Mouse (Mus musculus) small intestine, adult 2 months (tissue): ENCODE results near the gene Psmd12.

Experiments used
- CTCF ChIP-seq: fragments of 200-500 bp; IDR thresholded peaks from 2 replicates; pipeline ENCODE4 v1.5.1; 2012; ENCODE audit warnings: low read depth, mild to moderate bottlenecking, control low read depth, inconsistent platforms, low read length, moderate library complexity, mixed read lengths; ENCODE audit not compliant: insufficient replicate concordance, insufficient read length; ENCODE audit errors: extremely low read depth
- POLR2A ChIP-seq: fragments of 200-500 bp; IDR thresholded peaks from 2 replicates; pipeline ENCODE4 v1.6.1; 2012; ENCODE audit warnings: low read depth, mild to moderate bottlenecking, control low read depth, inconsistent platforms, low read length, moderate library complexity

DNA sequence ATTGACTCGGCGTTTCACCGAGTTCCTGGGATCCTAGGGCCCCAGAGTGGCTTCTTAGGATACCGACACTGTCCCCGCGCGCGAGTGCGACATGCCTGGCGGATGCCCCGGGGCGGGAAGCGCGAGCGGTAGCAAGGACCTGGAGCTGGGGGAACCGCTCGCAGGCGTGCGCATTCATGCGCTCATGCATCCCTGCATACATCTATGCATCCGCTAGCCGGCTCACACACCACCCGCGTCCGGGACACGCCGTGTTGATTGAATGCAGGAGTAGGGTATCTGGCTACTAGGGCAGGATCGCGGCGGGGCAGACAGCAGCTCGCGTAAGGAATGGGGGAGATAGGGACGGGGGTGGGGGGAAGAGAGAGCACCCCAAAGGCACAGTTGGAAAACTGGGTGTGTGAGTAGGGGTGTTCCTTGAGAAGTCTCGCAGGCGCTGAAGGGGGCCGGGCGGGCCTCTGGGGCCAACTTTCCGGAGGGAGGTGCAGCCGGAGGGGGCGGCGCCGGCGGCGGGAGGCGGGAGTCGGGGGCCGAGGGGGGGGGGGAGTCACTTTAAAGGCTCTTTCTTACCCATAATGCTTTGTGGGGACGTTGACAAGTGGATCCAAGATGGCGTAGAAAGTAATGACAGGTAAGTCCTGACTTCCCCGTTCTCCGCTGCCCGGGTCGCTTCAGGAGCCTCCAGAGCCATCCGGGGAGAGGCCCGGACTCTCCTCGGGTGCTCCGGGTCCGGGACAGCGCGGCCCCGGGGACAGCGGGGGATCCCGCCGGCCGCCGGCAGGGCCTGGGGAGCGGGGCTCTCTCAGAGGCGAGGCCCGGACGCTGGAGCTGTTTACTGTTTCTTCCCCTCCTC is 68.3 kb downstream of the Psmd12 start, which contains the start of gene Helz:
- TF ChIP-seq CTCF = no peak
- peak; percentile 59 for TF ChIP-seq POLR2A
